Mouse (Mus musculus): Measurements from ENCODE around the gene Dnmbp. TPM values are rescaled to one million over a fixed set of nuclear protein-coding genes. Genes with fewer than 3 reads are reported as not detected.

Dnmbp gene
- polyA plus RNA-seq, 1 experiment from 2014 or later, result 25.4 TPM

- H3K4me3 ChIP-seq (ENCODE audit: low read length), result no peak overlapping the region
- H3K9me3 ChIP-seq (ENCODE audit: low read length), result no peaks in the 10 kb centered on the region
- H3K36me3 ChIP-seq (ENCODE audit: insufficient read depth, low read length), result peaks cover 19% of the 10 kb centered on the region
- H3K4me1 ChIP-seq (ENCODE audit: insufficient read depth, low read length), result no peaks in the 10 kb centered on the region
- H3K27me3 ChIP-seq (ENCODE audit: insufficient read depth, low read length), result no peaks in the 10 kb centered on the region
- no peak overlapping the region for H3K27ac ChIP-seq (ENCODE audit: low read length)
- WGBS, result 57% methylated on average over 12 of the region's 12 CpGs
- H3K9ac ChIP-seq (replicated peaks; ENCODE audit: low read length), result no peak overlapping the region
- ATAC-seq (ENCODE audit: low FRiP score, low TSS enrichment), result no peak
- H3K4me2 ChIP-seq (replicated peaks; ENCODE audit: low read depth, low read length), result no peak overlapping the region
These were observed 37.1 kb downstream of the Dnmbp start for GRCm38 (mm10) chr19:43902887-43903286.

- no peak for ATAC-seq (ENCODE audit: low FRiP score, low TSS enrichment)
- H3K27me3 ChIP-seq (ENCODE audit: insufficient read depth, low read length), result no peaks in the 10 kb centered on the region
- no peak overlapping the region for H3K4me2 ChIP-seq (replicated peaks; ENCODE audit: low read depth, low read length)
- H3K9me3 ChIP-seq (ENCODE audit: low read length), result no peaks in the 10 kb centered on the region
- H3K27ac ChIP-seq (ENCODE audit: low read length), result no peak overlapping the region
- no peak overlapping the region for H3K4me3 ChIP-seq (ENCODE audit: low read length)
- H3K36me3 ChIP-seq (ENCODE audit: insufficient read depth, low read length), result peaks cover 17% of the 10 kb centered on the region
- H3K4me1 ChIP-seq (ENCODE audit: insufficient read depth, low read length), result no peaks in the 10 kb centered on the region
- no peak overlapping the region for H3K9ac ChIP-seq (replicated peaks; ENCODE audit: low read length)
- WGBS, result 89% methylated on average over 9 of the region's 9 CpGs
These were observed 39.3 kb downstream of the Dnmbp start for GRCm38 (mm10) chr19:43900690-43901089.

GRCm38 (mm10) chr19:43898547-43898946 lies 41.4 kb downstream of the Dnmbp start:
- H3K27me3 ChIP-seq (ENCODE audit: insufficient read depth, low read length), result no peaks in the 10 kb centered on the region
- no peak overlapping the region for H3K4me3 ChIP-seq (ENCODE audit: low read length)
- H3K4me1 ChIP-seq (ENCODE audit: insufficient read depth, low read length), result 0 out of 2 replicates have a peak, but pooled peaks cover 3% of the 10 kb centered on the region
- ATAC-seq (ENCODE audit: low FRiP score, low TSS enrichment), result no peak
- H3K9me3 ChIP-seq (ENCODE audit: low read length), result no peaks in the 10 kb centered on the region
- H3K36me3 ChIP-seq (ENCODE audit: insufficient read depth, low read length), result peaks cover 17% of the 10 kb centered on the region
- WGBS, result 36% methylated on average over 10 of the region's 10 CpGs
- no peak overlapping the region for H3K27ac ChIP-seq (ENCODE audit: low read length)
- no peak overlapping the region for H3K4me2 ChIP-seq (replicated peaks; ENCODE audit: low read depth, low read length)
- no peak overlapping the region for H3K9ac ChIP-seq (replicated peaks; ENCODE audit: low read length)

- Histone ChIP-seq H3K4me2 (replicated peaks; ENCODE audit: low read depth, low read length) (no peak overlapping the region), H3K4me3 (ENCODE audit: low read length) (no peak overlapping the region), H3K27me3 (ENCODE audit: insufficient read depth, low read length) (no peaks in the 10 kb centered on the region), H3K9me3 (ENCODE audit: low read length) (no peaks in the 10 kb centered on the region), H3K9ac (replicated peaks; ENCODE audit: low read length) (no peak overlapping the region), H3K27ac (ENCODE audit: low read length) (no peak overlapping the region), H3K36me3 (ENCODE audit: insufficient read depth, low read length) (peaks cover 11% of the 10 kb centered on the region), H3K4me1 (ENCODE audit: insufficient read depth, low read length) (0 out of 2 replicates have a peak, but pooled peaks cover 3% of the 10 kb centered on the region)
- WGBS, result 87% methylated on average over 14 of the region's 14 CpGs
- ATAC-seq (ENCODE audit: low FRiP score, low TSS enrichment), result no peak
These were observed 43.5 kb downstream of the Dnmbp start for GRCm38 (mm10) chr19:43896441-43896840.

- Histone ChIP-seq H3K27me3 (ENCODE audit: insufficient read depth, low read length) (no peaks in the 10 kb centered on the region), H3K9ac (replicated peaks; ENCODE audit: low read length) (no peak overlapping the region), H3K4me2 (replicated peaks; ENCODE audit: low read depth, low read length) (no peak overlapping the region), H3K4me3 (ENCODE audit: low read length) (no peak overlapping the region), H3K4me1 (ENCODE audit: insufficient read depth, low read length) (peaks cover 6% of the 10 kb centered on the region; the same call in 1 of the 2 replicates), H3K36me3 (ENCODE audit: insufficient read depth, low read length) (peaks cover 7% of the 10 kb centered on the region), H3K27ac (ENCODE audit: low read length) (no peak overlapping the region), H3K9me3 (ENCODE audit: low read length) (no peaks in the 10 kb centered on the region)
- no peak for ATAC-seq (ENCODE audit: low FRiP score, low TSS enrichment)
- WGBS, result 91% methylated on average over 5 of the region's 5 CpGs
These were observed 44.0 kb downstream of the Dnmbp start for GRCm38 (mm10) chr19:43895951-43896350.

- Histone ChIP-seq H3K27ac (ENCODE audit: low read length) (no peak overlapping the region), H3K27me3 (ENCODE audit: insufficient read depth, low read length) (no peaks in the 10 kb centered on the region), H3K9ac (replicated peaks; ENCODE audit: low read length) (no peak overlapping the region), H3K36me3 (ENCODE audit: insufficient read depth, low read length) (no peaks in the 10 kb centered on the region), H3K9me3 (ENCODE audit: low read length) (no peaks in the 10 kb centered on the region), H3K4me2 (replicated peaks; ENCODE audit: low read depth, low read length) (no peak overlapping the region; the same call in 1 of the 2 replicates), H3K4me1 (ENCODE audit: insufficient read depth, low read length) (peaks cover 8% of the 10 kb centered on the region; the same call in 1 of the 2 replicates), H3K4me3 (ENCODE audit: low read length) (no peak overlapping the region)
- WGBS, result 59% methylated on average over 9 of the region's 9 CpGs
- ATAC-seq (ENCODE audit: low FRiP score, low TSS enrichment), result no peak
These were observed 45.2 kb downstream of the Dnmbp start for GRCm38 (mm10) chr19:43894821-43895220.

GRCm38 (mm10) chr19:43894070-43894469 lies 45.9 kb downstream of the Dnmbp start:
- 6% methylated on average over 7 of the region's 7 CpGs for WGBS
- H3K27ac ChIP-seq (ENCODE audit: low read length), result no peak overlapping the region
- H3K27me3 ChIP-seq (ENCODE audit: insufficient read depth, low read length), result no peaks in the 10 kb centered on the region
- H3K4me1 ChIP-seq (ENCODE audit: insufficient read depth, low read length), result peaks cover 8% of the 10 kb centered on the region; the same call in 1 of the 2 replicates
- H3K4me3 ChIP-seq (ENCODE audit: low read length), result no peak overlapping the region
- H3K9me3 ChIP-seq (ENCODE audit: low read length), result no peaks in the 10 kb centered on the region
- peak overlapping the region; percentile 22; the same call in 1 of the 2 replicates for H3K4me2 ChIP-seq (replicated peaks; ENCODE audit: low read depth, low read length)
- no peaks in the 10 kb centered on the region for H3K36me3 ChIP-seq (ENCODE audit: insufficient read depth, low read length)
- ATAC-seq (ENCODE audit: low FRiP score, low TSS enrichment), result no peak
- H3K9ac ChIP-seq (replicated peaks; ENCODE audit: low read length), result no peak overlapping the region

- ATAC-seq (ENCODE audit: low FRiP score, low TSS enrichment), result peak; percentile 93
- peak overlapping the region; percentile 43 for H3K4me2 ChIP-seq (replicated peaks; ENCODE audit: low read depth, low read length)
- H3K4me3 ChIP-seq (ENCODE audit: low read length), result peak overlapping the region; percentile 33
- peaks cover 25% of the 10 kb centered on the region for H3K4me1 ChIP-seq (ENCODE audit: insufficient read depth, low read length)
- H3K27ac ChIP-seq (ENCODE audit: low read length), result peak overlapping the region; percentile 84
- H3K27me3 ChIP-seq (ENCODE audit: insufficient read depth, low read length), result no peaks in the 10 kb centered on the region
- H3K9ac ChIP-seq (replicated peaks; ENCODE audit: low read length), result peak overlapping the region; percentile 61
- no peaks in the 10 kb centered on the region for H3K36me3 ChIP-seq (ENCODE audit: insufficient read depth, low read length)
- no peaks in the 10 kb centered on the region for H3K9me3 ChIP-seq (ENCODE audit: low read length)
- WGBS, result 39% methylated on average over 5 of the region's 5 CpGs
These were observed 49.5 kb downstream of the Dnmbp start for GRCm38 (mm10) chr19:43890487-43890886.

GRCm38 (mm10) chr19:43887725-43888124 lies 52.3 kb downstream of the Dnmbp start:
- H3K36me3 ChIP-seq (ENCODE audit: insufficient read depth, low read length), result no peaks in the 10 kb centered on the region
- no peak for ATAC-seq (ENCODE audit: low FRiP score, low TSS enrichment)
- peak overlapping the region; percentile 43 for H3K4me2 ChIP-seq (replicated peaks; ENCODE audit: low read depth, low read length)

GRCm38 (mm10) chr19:43887242-43887641 lies 52.7 kb downstream of the Dnmbp start:
- H3K4me3 ChIP-seq (ENCODE audit: low read length), result peak overlapping the region; percentile 33
- no peak for ATAC-seq (ENCODE audit: low FRiP score, low TSS enrichment)
- H3K9ac ChIP-seq (replicated peaks; ENCODE audit: low read length), result no peak overlapping the region
- H3K9me3 ChIP-seq (ENCODE audit: low read length), result no peaks in the 10 kb centered on the region
- no peak overlapping the region for H3K27ac ChIP-seq (ENCODE audit: low read length)
- H3K36me3 ChIP-seq (ENCODE audit: insufficient read depth, low read length), result no peaks in the 10 kb centered on the region
- peak overlapping the region; percentile 43 for H3K4me2 ChIP-seq (replicated peaks; ENCODE audit: low read depth, low read length)
- H3K4me1 ChIP-seq (ENCODE audit: insufficient read depth, low read length), result peaks cover 46% of the 10 kb centered on the region
- 81% methylated on average over 5 of the region's 5 CpGs for WGBS
- H3K27me3 ChIP-seq (ENCODE audit: insufficient read depth, low read length), result no peaks in the 10 kb centered on the region

More at GRCm38 (mm10) chr19:43887725-43888124, 52.3 kb downstream of the Dnmbp start:
- Histone ChIP-seq H3K4me1 (ENCODE audit: insufficient read depth, low read length) (peaks cover 43% of the 10 kb centered on the region), H3K4me3 (ENCODE audit: low read length) (peak overlapping the region; percentile 33), H3K27ac (ENCODE audit: low read length) (no peak overlapping the region), H3K9ac (replicated peaks; ENCODE audit: low read length) (no peak overlapping the region), H3K27me3 (ENCODE audit: insufficient read depth, low read length) (no peaks in the 10 kb centered on the region), H3K9me3 (ENCODE audit: low read length) (no peaks in the 10 kb centered on the region)
- WGBS, result 70% methylated on average over 2 of the region's 2 CpGs
